Mouse (Mus musculus) hindbrain, embryonic 16.5 days (tissue): ENCODE results near the gene Ttpal. TPM values are rescaled to one million over a fixed set of nuclear protein-coding genes. Genes with fewer than 3 reads are reported as not detected.

ENCODE experiments used
- ATAC-seq: fragments of 200-750 bp; cut with Nextera tagmentation; 2 replicates; pipeline ENCODE4 v1.8.0; 2017; ENCODE audit warnings: moderate TSS enrichment, moderate library complexity
- H3K27ac ChIP-seq: fragments of 300-500 bp; sonication (generic); 2 replicates; pipeline ENCODE4 v1.5.1; 2014; ENCODE audit warnings: low read depth, mild to moderate bottlenecking, control low read depth, low read length, moderate library complexity
- H3K27me3 ChIP-seq: fragments of 300-500 bp; sonication (generic); replicated peaks from 2 replicates; pipeline ENCODE4 v1.6.1; 2014; ENCODE audit warnings: low read length; ENCODE audit not compliant: control insufficient read depth, insufficient read depth
- H3K36me3 ChIP-seq: fragments of 300-500 bp; sonication (generic); 2 replicates; pipeline ENCODE4 v1.6.1; 2014; ENCODE audit warnings: mild to moderate bottlenecking, low read length, moderate library complexity, mixed read lengths; ENCODE audit not compliant: control insufficient read depth, insufficient read depth
- H3K4me1 ChIP-seq: fragments of 300-500 bp; sonication (generic); 2 replicates; pipeline ENCODE4 v1.6.1; 2014; ENCODE audit warnings: low read depth, low read length; ENCODE audit not compliant: control insufficient read depth, insufficient read depth
- H3K4me2 ChIP-seq: fragments of 300-500 bp; sonication (generic); 2 replicates; pipeline ENCODE4 v1.6.1; 2014; ENCODE audit warnings: mild to moderate bottlenecking, low read length, control low read depth, moderate library complexity
- H3K4me3 ChIP-seq: fragments of 300-500 bp; sonication (generic); 2 replicates; pipeline ENCODE4 v1.5.1; 2014; ENCODE audit warnings: mild to moderate bottlenecking, low read length, control low read depth, moderate library complexity
- H3K9ac ChIP-seq: fragments of 300-500 bp; sonication (generic); 2 replicates; pipeline ENCODE4 v1.6.1; 2014; ENCODE audit warnings: low read depth, mild to moderate bottlenecking, control low read depth, low read length, moderate library complexity
- H3K9me3 ChIP-seq: fragments of 300-500 bp; sonication (generic); 2 replicates; pipeline ENCODE4 v1.6.1; 2014; ENCODE audit warnings: mild to moderate bottlenecking, low read length, moderate library complexity; ENCODE audit not compliant: control insufficient read depth
- WGBS: fragments of 180-500 bp; shearing (Covaris S2); extraction: QIAGEN DNeasy Blood & Tissue Kit; methylation state at CpG from one replicate; pipeline ENCODE4 v1.1.7; 2014; 5-methylcytosine and 5-hydroxymethylcytosine counted together
- polyA plus RNA-seq: library from polyadenylated mRNA; unstranded; fragments of >200 nt; fragmentation: Nextera tagmentation; extraction: Ambion mirVana; gene quantifications from 2 replicates; pipeline ENCODE4 v1.2.1, GENCODE M21; 2015

Gene Ttpal
- polyA plus RNA-seq, 1 experiment from 2014 or later: 37.6 TPM

DNA sequence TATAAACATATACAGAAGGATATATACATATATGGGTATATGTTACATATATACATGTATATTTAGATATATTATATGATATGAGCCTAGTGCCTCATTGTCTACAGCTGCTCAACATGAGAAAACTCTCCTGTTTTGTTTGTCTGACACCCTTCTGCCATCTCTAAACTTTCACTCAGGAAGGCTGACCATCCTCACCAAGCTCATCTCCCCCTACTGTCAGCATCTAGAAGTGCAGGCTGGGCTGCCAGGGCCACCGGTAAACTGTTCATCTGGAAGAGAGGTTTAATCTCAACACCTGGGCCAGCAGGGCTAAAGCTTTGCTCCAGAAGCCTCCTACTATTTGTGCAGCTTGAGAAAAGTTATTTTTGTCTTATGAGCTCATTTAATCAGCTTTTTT lies 2.9 kb upstream of the Ttpal start:
- Histone ChIP-seq H3K4me1 (peaks cover 11% of the 10 kb centered on the region), H3K9ac (no peak overlapping the region), H3K9me3 (no peaks in the 10 kb centered on the region), H3K27ac (no peak overlapping the region), H3K4me3 (no peak overlapping the region), H3K36me3 (no peaks in the 10 kb centered on the region), H3K27me3 (no peaks in the 10 kb centered on the region), H3K4me2 (no peak overlapping the region)
- no peak for ATAC-seq
- 8% methylated on average over 1 of the region's 1 CpGs for WGBS

DNA sequence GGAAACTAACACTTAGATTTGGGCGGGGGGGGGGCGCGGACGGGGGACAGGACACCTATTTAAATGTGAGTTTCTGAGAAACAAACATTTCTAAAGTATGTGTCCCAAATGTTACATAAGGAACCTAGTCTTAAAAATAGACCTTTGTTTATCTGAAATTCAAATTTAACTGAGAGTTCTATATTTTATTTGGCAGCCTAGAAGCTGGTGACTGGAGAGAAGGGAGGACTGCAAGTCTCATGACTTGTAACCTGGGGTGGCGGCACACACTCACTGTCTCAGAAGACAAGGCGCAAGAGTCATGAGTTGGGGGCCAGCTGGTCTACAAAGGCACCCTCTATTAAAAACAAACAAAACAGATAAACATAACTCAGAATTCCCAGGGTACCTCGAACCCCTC lies 1.0 kb upstream of the Ttpal start:
- no peak for ATAC-seq
- 89% methylated on average over 7 of the region's 7 CpGs for WGBS
- no peak overlapping the region for H3K9ac ChIP-seq
- H3K27ac ChIP-seq: no peak overlapping the region
- peaks cover 11% of the 10 kb centered on the region for H3K4me1 ChIP-seq
- no peak overlapping the region for H3K4me2 ChIP-seq
- no peak overlapping the region for H3K4me3 ChIP-seq
- no peaks in the 10 kb centered on the region for H3K36me3 ChIP-seq
- H3K9me3 ChIP-seq: no peaks in the 10 kb centered on the region
- no peaks in the 10 kb centered on the region for H3K27me3 ChIP-seq

DNA sequence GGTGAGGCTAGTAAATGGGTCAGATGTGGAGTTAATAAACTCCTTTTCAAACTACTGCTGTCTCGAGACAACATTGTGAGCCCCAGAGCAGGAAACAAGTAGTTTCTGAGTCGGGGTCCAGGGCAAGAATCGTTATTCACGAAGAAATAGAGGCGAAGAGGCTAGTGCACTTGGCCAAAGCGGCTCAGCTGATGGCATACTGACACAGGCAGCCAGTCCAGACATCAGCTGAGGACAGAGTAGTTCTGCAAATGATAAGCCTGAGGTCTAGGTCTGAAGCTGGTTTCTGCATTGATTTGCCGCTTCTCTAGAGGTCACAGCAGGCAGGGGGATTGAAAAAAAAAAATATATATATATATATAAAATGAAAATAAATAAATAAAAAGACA lies 408 bp upstream of the Ttpal start:
- Histone ChIP-seq H3K27me3 (no peaks in the 10 kb centered on the region), H3K4me2 (peak overlapping the region; percentile 72), H3K4me3 (peak overlapping the region; percentile 84), H3K27ac (peak overlapping the region; percentile 95; the same call in 1 of the 2 replicates), H3K9ac (peak overlapping the region; percentile 95), H3K9me3 (no peaks in the 10 kb centered on the region), H3K4me1 (peaks cover 11% of the 10 kb centered on the region), H3K36me3 (no peaks in the 10 kb centered on the region)
- no peak for ATAC-seq
- WGBS: 79% methylated on average over 7 of the region's 7 CpGs

DNA sequence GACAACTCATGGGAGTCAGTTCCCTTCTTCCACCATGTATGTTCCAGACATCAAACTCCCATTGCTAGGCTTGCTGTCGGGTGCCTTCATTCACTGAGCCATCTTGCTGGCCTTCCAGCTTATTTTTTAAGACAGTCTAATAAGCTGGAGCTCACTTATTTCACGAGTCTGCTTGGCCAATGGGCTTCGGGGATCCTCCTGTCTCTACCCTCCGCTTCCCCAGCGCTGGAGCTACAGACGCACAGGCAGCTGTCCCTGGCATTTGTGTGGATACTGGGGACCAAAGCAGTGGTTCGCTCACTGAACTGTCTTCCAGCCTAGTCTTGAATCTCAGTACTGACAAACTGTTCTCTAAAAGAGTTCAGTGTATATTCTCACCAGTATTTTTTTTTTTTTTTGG lies 4.0 kb downstream of the Ttpal start:
- WGBS: 90% methylated on average over 7 of the region's 7 CpGs
- peaks cover 11% of the 10 kb centered on the region for H3K4me1 ChIP-seq
- peaks cover 8% of the 10 kb centered on the region for H3K36me3 ChIP-seq
- H3K4me3 ChIP-seq: no peak overlapping the region
- no peak overlapping the region for H3K4me2 ChIP-seq
- H3K27ac ChIP-seq: no peak overlapping the region
- no peak overlapping the region for H3K9ac ChIP-seq
- ATAC-seq: no peak
- H3K9me3 ChIP-seq: no peaks in the 10 kb centered on the region
- H3K27me3 ChIP-seq: no peaks in the 10 kb centered on the region

DNA sequence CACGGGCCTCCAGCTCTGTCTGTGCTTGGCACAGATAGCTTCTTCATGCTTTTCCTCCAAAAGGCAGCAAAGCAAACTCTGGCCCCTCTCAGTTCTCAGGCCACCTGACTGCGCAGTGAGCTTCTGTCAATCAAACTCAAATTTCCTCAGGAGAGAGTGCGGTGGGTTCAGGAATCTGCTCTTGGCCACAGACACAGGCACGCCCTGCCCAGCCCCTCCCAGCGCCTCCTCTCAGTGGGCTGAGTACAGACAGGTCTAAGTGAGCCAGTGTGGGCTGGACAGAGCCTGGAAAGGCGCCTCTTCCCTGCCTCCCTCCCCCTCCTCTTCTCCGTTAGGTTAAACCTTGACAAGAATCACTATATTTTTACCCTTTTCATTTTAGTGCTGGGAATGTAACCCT lies 5.9 kb downstream of the Ttpal start:
- H3K27me3 ChIP-seq: no peaks in the 10 kb centered on the region
- no peak overlapping the region for H3K4me3 ChIP-seq
- H3K4me1 ChIP-seq: peaks cover 6% of the 10 kb centered on the region
- H3K27ac ChIP-seq: no peak overlapping the region
- no peaks in the 10 kb centered on the region for H3K9me3 ChIP-seq
- no peak overlapping the region for H3K9ac ChIP-seq
- WGBS: 94% methylated on average over 7 of the region's 7 CpGs
- H3K36me3 ChIP-seq: peaks cover 16% of the 10 kb centered on the region
- ATAC-seq: no peak
- H3K4me2 ChIP-seq: no peak overlapping the region

DNA sequence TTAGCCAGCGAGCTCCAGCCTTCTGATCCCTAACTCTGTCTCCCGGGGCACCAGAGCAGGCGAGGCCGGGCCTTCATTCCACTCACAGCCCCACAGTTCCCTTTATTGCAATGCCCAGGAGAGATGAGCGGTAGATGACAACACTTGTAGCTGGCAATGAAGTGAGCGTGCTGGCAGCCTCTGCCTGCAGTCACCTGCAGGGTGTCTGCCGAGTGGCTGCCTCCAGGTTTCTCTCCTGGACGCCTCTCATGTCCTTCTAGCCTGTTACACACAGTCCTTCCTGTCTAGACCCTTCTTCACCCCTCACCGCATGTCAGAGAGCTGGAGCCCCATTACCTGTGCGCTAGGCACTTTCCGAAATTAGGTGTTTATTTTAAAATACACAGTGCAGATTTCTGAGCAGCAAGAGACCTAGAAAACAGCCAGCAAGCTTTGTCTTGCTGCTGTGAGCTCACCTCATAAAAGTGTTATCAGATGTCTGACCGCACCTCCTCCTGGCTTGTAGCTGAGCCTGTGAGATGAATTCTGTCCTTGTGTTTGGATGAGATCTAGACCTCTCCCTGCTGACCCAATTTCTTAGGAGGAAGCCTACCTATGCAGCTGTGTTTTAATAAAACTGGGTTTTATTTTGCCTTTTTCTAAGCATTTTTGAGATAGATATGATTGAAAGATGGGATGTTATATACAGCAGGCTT lies 7.3 kb downstream of the Ttpal start:
- H3K4me1 ChIP-seq: no peaks in the 10 kb centered on the region
- H3K27ac ChIP-seq: no peak overlapping the region
- no peak overlapping the region for H3K9ac ChIP-seq
- no peaks in the 10 kb centered on the region for H3K27me3 ChIP-seq
- ATAC-seq: no peak
- no peaks in the 10 kb centered on the region for H3K9me3 ChIP-seq
- H3K4me3 ChIP-seq: no peak overlapping the region
- H3K4me2 ChIP-seq: no peak overlapping the region
- 89% methylated on average over 12 of the region's 12 CpGs for WGBS
- H3K36me3 ChIP-seq: peaks cover 21% of the 10 kb centered on the region

DNA sequence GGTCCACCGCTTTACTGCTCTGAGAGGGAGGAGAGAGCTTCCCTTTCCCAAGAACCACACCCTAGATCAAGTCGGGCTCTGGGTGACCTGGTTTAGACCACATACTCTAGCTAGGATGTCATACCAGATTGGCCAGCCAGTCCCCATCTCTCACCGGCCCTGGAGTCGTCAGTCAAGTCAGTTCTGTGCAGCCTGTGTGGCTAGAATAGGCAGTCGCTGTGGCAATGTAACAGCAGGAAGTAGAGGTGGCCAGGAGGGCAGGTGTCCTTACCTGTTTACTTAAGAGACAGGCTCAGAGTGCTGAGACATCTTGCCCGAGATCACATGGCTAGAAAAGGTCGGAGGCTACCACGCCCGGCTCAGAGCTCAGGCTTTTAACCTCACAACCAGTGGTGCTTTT lies 9.1 kb downstream of the Ttpal start:
- Histone ChIP-seq H3K4me3 (no peak overlapping the region), H3K36me3 (peaks cover 28% of the 10 kb centered on the region), H3K4me1 (no peaks in the 10 kb centered on the region), H3K27me3 (no peaks in the 10 kb centered on the region), H3K9ac (no peak overlapping the region), H3K9me3 (no peaks in the 10 kb centered on the region), H3K4me2 (no peak overlapping the region), H3K27ac (no peak overlapping the region)
- ATAC-seq: no peak
- 87% methylated on average over 9 of the region's 9 CpGs for WGBS

DNA sequence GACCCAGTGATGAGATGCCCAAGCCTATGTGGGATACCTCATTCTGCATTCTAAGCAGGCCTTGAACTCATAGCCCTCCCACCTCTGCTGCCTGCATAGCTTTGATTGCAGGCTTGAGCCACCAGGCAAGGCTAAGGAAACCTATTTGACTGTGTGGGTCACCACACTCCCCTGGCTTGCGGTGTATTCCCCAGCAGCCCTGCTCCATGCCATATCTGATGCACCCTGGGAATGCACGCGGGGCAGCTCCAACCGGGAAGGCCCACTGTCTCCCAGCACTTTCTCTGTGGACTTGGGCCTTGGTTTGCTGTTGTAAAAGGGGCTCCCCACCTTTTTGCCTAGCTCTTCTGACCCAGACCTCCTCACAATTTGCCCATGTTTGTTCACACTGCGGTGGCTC lies 11.1 kb downstream of the Ttpal start:
- Histone ChIP-seq H3K27ac (no peak overlapping the region), H3K4me3 (no peak overlapping the region), H3K36me3 (peaks cover 26% of the 10 kb centered on the region), H3K4me1 (no peaks in the 10 kb centered on the region), H3K9ac (no peak overlapping the region), H3K4me2 (no peak overlapping the region), H3K9me3 (no peaks in the 10 kb centered on the region), H3K27me3 (no peaks in the 10 kb centered on the region)
- WGBS: 92% methylated on average over 5 of the region's 5 CpGs
- no peak for ATAC-seq

DNA sequence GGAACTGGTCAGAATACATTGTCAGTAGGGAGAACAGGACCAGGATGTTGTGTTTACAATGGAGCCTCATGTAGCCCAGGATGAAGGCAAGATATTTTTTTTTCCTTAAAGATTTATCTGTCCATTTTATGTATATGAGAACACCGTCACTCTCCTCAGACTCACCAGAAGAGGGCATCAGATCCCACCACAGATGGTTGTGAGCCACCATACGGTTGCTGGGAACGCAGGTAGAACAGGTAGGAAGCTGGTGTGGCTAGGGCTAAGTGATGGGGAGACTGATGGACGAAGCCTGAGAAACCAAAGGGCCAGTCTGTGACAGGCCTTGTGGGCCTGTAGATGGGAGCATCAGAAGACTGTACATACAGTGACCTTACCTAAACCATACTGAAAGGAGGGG lies 11.9 kb downstream of the Ttpal start:
- no peak for ATAC-seq
- H3K4me1 ChIP-seq: no peaks in the 10 kb centered on the region
- H3K9me3 ChIP-seq: no peaks in the 10 kb centered on the region
- H3K27ac ChIP-seq: no peak overlapping the region
- H3K27me3 ChIP-seq: no peaks in the 10 kb centered on the region
- WGBS: 93% methylated on average over 4 of the region's 4 CpGs
- no peak overlapping the region for H3K4me3 ChIP-seq
- peaks cover 29% of the 10 kb centered on the region for H3K36me3 ChIP-seq
- no peak overlapping the region for H3K4me2 ChIP-seq
- H3K9ac ChIP-seq: no peak overlapping the region

DNA sequence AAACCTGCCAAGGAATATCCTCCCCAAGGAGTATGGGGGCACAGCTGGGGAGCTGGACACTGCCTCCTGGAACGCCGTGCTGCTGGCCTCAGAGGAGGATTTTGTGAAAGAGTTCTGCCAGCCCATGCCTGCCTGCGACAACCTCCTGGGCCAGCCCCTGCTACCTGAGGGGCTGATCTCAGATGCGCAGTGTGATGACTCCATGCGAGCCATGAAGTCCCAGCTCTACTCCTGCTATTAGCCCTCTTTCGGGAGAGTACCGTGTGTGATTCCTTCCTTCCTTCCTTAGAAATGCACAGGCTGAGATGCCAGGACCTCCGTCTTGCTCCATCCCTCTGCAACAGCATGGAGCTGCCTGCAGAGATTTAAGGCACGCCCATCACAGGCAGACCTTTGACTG lies 13.3 kb downstream of the Ttpal start:
- Histone ChIP-seq H3K4me2 (no peak overlapping the region), H3K27ac (no peak overlapping the region), H3K36me3 (peaks cover 30% of the 10 kb centered on the region), H3K4me3 (no peak overlapping the region), H3K9ac (no peak overlapping the region), H3K4me1 (no peaks in the 10 kb centered on the region), H3K9me3 (no peaks in the 10 kb centered on the region), H3K27me3 (no peaks in the 10 kb centered on the region)
- WGBS: 90% methylated on average over 9 of the region's 9 CpGs
- ATAC-seq: no peak
